Mouse (Mus musculus) liver, adult 2 months (tissue): ENCODE measurements around the gene Oas1a.
"Not testable (repeated sequence)": the region's sequence is repeated elsewhere in the genome, so short reads cannot be mapped to it uniquely, and the experiment has no call there.

ENCODE experiments used
- CTCF ChIP-seq: fragments of 200-500 bp; IDR thresholded peaks from 2 replicates; pipeline ENCODE4 v1.5.1; 2011; ENCODE audit warnings: low read depth, low read length, control low read depth
- POLR2A ChIP-seq: fragments of 200-500 bp; IDR thresholded peaks from 2 replicates; pipeline ENCODE4 v1.6.1; 2011; ENCODE audit warnings: low read length, control low read depth; ENCODE audit not compliant: insufficient read depth; ENCODE audit errors: extremely low read depth

DNA sequence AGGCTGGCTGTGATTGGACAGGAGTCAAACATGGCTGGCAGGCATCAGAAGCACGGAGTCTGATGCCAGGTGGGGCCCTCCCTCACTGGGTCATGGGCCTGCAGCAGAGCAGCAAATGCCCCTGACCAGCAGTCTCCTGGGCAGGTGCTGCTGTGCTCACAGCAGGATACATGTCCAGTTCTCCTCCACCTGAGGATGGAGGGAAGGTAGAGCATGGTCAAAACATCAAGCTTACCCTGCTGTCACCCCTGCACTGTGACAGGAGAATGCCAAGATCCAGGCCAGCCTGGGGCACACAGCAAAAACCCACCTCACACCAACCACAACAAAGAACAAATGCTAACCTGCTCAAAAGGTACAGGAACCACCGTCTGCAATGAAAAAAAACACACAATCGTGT is 30.5 kb downstream of the Oas1a start:
- TF ChIP-seq CTCF, POLR2A: not testable (repeated sequence)
